Mouse (Mus musculus) common myeloid progenitor, adult 5-6 weeks (primary cell): ENCODE results near the gene Mfsd10. TPM values are rescaled to one million over a fixed set of nuclear protein-coding genes. Genes with fewer than 3 reads are reported as not detected.

Source experiments
- ATAC-seq: replicated peaks from 2 replicates; pipeline ENCODE4 v1.8.0; 2016; ENCODE audit warnings: low read depth, mild to moderate bottlenecking, moderate TSS enrichment, inconsistent platforms; ENCODE audit not compliant: poor library complexity, severe bottlenecking
- total RNA-seq: library from RNA; stranded (forward); fragments of 200-1000, 187-1606 nt; gene quantifications from 2 replicates; pipeline ENCODE4 v1.2.3, GENCODE M21; 2017

Mfsd10 gene
- 81.7 and 82.5 TPM in 2 replicates for total RNA-seq

GRCm38 (mm10) chr5:34636481-34637287 lies at the start of gene Mfsd10:
Mfsd10 (minus strand) TSS chr5:34637212.
- peak; percentile 77 for ATAC-seq

GRCm38 (mm10) chr5:34670280-34670679 lies 33.3 kb upstream of the Mfsd10 start:
- no peak for ATAC-seq

GRCm38 (mm10) chr5:34669493-34669892 lies 32.5 kb upstream of the Mfsd10 start:
- no peak for ATAC-seq

GRCm38 (mm10) chr5:34663231-34663630 lies 26.2 kb upstream of the Mfsd10 start:
- ATAC-seq = no peak

GRCm38 (mm10) chr5:34661909-34662308 lies 24.9 kb upstream of the Mfsd10 start:
- ATAC-seq = no peak

- no peak for ATAC-seq
Measured at GRCm38 (mm10) chr5:34660591-34661130, 23.6 kb upstream of the Mfsd10 start.

- peak; percentile 96 for ATAC-seq
Measured at GRCm38 (mm10) chr5:34659686-34660590, 22.9 kb upstream of the Mfsd10 start, which contains the start of the genes Nop14 and Grk4. Nop14 (minus strand) TSS chr5:34660148. Grk4 (plus strand) TSS chr5:34660379.

GRCm38 (mm10) chr5:34657556-34657955 lies 20.5 kb upstream of the Mfsd10 start:
- no peak for ATAC-seq

GRCm38 (mm10) chr5:34654881-34655280 lies 17.9 kb upstream of the Mfsd10 start:
- ATAC-seq = no peak

- no peak for ATAC-seq
Measured at GRCm38 (mm10) chr5:34652961-34653360, 15.9 kb upstream of the Mfsd10 start.

- ATAC-seq = peak; percentile 82
Measured at GRCm38 (mm10) chr5:34647581-34647980, 10.6 kb upstream of the Mfsd10 start.

- ATAC-seq = peak; percentile 83
Measured at GRCm38 (mm10) chr5:34642932-34643331, 5.9 kb upstream of the Mfsd10 start.

GRCm38 (mm10) chr5:34641991-34642390 lies 5.0 kb upstream of the Mfsd10 start:
- ATAC-seq = no peak

GRCm38 (mm10) chr5:34637591-34638156 lies 662 bp upstream of the Mfsd10 start:
- ATAC-seq = no peak

GRCm38 (mm10) chr5:34635665-34636192 lies 1.3 kb downstream of the Mfsd10 start:
- ATAC-seq = no peak

- 0 out of 2 replicates have a peak, but pooled peaks have one; percentile 10 for ATAC-seq
Measured at GRCm38 (mm10) chr5:34634746-34635400, 2.1 kb downstream of the Mfsd10 start.

GRCm38 (mm10) chr5:34633641-34634040 lies 3.4 kb downstream of the Mfsd10 start:
- ATAC-seq = no peak

GRCm38 (mm10) chr5:34632996-34633395 lies 4.0 kb downstream of the Mfsd10 start:
- no peak for ATAC-seq

- ATAC-seq = no peak
Measured at GRCm38 (mm10) chr5:34609966-34610365, 27.0 kb downstream of the Mfsd10 start.
